Mouse (Mus musculus) heart, postnatal 36 days (tissue): ENCODE results near the gene Clec1b. TPM values are rescaled to one million over a fixed set of nuclear protein-coding genes. Genes with fewer than 3 reads are reported as not detected.

ENCODE experiments used
- DNase-seq, 2 experiments: peaks; one replicate each; pipeline ENCODE4 v3.0.0; 2021 to 2022
- intact Hi-C: fragments of 180-260 bp; cut with DNase I; formaldehyde crosslinking; loops from one replicate; pipeline ENCODE4 v1.15.1; 2025
- total RNA-seq, 2 experiments: library from RNA; stranded (reverse); gene quantifications; 2 replicates each; pipeline ENCODE4 v1.2.3; 2021

Gene Clec1b
- 1 to 10 TPM; 1.5 to 1.7 TPM for total RNA-seq

DNA sequence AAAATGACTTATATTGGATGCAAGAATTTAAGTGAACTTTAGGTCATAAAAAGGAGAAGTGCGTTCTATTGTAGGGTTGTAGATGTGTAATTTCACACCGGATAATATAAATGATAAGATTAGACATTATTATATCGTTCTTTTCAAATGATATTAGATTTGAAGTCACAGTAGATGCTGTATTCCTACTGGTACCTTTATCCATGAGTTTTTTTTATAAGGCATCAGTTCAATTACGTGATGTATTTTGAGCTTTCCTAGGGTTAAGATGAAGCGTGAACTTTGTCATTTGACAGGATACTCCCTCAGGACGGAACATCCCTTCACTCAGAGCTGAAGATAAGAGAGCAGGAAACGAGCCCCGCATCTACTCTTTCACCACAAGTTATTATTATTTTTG is at the start of gene Clec1b:
Gene Clec1b, plus strand, starts transcription at position 301 of the 400 bp plus-strand sequence.
- intact Hi-C loops = no loop called here
- DNase-seq = no peak

- intact Hi-C loops = no loop called here
- no peak for DNase-seq
Observed at GRCm38 (mm10) chr6:129349524-129350352, 47.4 kb upstream of the Clec1b start.

GRCm38 (mm10) chr6:129351091-129351490 is 46.0 kb upstream of the Clec1b start:
- intact Hi-C loops = no loop called here
- no peak for DNase-seq

GRCm38 (mm10) chr6:129355774-129356173 is 41.3 kb upstream of the Clec1b start:
- no peak for DNase-seq
- intact Hi-C loops = no loop called here

DNA sequence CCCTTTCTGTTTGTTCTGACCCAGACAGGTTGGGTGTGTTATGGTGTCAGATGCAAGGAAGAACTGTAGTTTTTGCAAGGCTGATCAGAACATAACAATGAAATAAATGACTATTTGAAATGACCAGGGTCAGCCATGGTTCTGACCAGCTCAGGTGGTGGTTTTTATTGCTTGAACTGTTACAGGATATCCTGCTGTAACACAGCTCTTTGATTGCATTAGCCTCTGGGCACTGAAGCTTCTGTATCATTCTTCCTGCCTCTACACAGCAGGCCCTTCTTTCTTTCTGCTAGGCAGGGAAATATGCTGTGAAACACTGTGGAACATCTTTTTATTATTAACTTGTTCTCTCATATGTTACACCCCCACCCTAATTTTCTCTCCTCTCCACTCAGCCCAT is 40.7 kb upstream of the Clec1b start:
- intact Hi-C loops = no loop called here
- DNase-seq = no peak

DNA sequence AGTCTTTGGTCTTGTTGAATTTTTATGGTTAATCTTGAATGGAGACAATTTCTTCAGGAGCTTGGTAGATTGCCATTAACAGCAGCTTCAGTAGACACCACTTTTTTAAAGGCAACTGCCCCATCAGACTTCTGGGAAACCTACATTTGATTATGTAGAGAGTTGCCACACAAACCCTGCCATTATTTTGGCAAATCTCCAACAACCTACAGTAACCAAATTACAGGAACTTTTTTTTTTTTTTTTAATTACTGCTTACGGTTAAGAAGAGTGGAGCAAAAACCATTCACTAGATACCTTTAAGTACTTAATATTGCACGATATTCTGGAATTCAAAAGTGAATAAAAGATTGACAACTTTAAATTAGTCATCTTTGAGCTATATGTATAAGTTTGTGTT is 37.6 kb upstream of the Clec1b start:
- DNase-seq = no peak
- intact Hi-C loops = no loop called here

DNA sequence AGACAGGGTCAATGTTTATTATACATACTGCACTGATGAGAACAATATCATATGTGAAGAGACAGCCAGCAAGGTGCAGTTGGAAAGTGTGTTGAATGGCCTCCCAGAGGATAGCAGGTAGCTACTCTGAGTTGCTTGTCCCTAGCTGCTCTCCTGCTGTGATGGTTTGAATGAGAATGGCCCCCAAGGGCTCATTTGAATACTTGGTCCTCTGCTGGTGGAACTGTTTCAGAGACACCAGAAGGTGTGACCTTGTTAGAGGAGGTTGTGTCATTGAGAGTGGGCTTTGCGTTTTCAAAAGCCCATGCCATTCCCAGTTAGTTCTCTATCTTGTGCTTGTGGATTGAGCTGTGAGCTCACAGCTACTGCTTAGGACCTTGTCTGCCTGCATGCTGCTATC is 33.2 kb upstream of the Clec1b start:
- DNase-seq = no peak
- intact Hi-C loops = loop anchor here (2.0 kb wide), 1 partner anchor 31 kb away; no protein-coding TSS in a partner anchor

DNA sequence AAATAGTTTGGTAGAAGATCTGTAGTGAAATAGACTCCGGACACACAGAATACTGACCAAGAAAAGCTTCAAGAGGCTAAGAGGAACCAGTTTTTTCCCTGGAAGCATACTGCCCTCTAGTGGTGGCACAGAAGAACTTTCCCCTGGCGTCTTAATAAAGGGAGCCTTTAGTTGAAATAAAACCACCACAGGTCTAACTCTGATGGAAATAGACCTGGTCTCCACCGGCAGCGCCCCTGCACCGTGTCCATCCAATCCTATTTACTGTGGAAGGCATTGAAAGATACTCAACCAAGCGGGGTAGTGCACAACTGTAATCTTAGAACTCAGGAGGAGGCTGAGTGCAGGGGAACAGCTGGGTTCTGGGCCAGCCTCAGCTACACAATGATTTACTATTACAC is 31.1 kb upstream of the Clec1b start:
- intact Hi-C loops = loop anchor here (1.0 to 5.0 kb wide), 4 partner anchors 33 to 515 kb away; no protein-coding TSS in a partner anchor
- DNase-seq = peak; percentile 34 to 40

DNA sequence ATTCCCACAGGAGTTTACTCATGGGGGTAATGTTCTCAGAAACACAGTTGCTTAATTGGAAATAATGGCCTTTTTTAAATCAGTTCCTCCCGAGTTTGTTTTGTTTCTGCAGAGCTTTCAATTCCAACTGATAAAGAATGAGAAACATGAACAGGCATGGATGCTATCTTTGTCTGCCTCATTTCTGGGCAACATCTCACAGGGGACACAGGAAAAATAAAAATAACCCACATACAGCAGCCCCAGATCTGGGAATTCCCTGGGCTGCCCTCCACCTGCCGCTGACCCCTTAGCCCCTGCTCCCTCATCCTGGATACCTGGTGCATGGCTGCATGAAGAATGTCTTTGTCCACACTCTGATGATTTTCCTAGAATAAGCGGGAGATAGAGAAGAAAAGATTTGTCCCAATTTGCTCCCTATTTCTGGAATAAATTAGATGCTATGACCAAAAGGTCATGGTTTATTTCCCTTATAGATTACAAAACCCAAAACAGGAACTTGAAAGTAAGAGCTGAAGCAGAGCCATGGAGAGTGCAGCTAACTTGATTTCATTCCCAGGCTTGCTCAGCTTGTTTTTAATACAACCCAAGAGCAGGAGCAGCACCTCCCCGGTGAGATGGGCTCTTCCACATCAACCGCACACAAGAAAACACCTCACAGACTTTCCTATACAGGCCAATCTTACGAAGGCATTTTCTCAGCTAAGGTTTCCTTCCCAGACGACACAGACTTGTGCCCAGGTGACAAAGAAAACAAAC is 27.5 kb upstream of the Clec1b start:
- no peak for DNase-seq
- intact Hi-C loops = loop anchor here (5.0 kb wide), 1 partner anchor 277 kb away; no protein-coding TSS in a partner anchor

- no peak for DNase-seq
- intact Hi-C loops = no loop called here
Observed at GRCm38 (mm10) chr6:129374937-129375471, 22.1 kb upstream of the Clec1b start.

- no peak for DNase-seq
- intact Hi-C loops = no loop called here
Observed at GRCm38 (mm10) chr6:129380454-129380853, 16.6 kb upstream of the Clec1b start.

DNA sequence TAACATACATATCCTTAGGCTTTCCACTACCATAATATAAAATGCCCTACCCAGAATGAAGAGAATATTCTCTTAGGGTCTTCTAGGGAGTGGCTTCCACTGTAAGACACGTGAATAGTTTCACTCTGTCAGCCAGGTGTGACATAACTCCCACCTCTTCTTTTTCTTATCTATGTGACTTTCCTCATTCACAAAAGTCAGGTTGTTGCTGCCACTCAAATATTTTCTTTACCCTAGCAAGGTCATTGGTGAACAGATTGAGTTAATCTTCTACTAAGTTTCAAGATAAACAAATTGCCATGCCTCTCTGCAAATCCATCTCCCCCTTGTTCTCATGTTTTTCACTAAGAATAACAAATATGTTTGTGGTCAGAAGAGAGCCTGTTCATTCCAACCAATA is 15.4 kb upstream of the Clec1b start:
- intact Hi-C loops = no loop called here
- DNase-seq = no peak

DNA sequence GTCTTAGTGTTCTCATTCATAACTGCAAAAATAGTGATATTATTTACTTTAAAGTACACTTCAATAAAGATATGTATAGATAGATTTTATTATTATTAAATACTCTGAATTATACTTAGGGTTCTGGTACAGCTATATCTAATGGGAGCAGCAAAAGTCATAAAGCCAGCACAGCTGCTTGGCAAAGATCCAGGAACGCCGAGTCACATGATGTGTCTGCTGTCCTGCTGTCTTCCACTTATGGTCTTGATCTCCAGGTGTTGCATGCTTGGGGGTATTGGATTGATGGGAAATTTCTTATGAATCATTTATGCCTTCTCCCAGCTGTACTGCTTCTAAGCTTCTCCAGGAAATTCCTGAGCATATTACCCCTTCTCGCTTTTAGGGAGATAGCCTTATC is 13.6 kb upstream of the Clec1b start:
- intact Hi-C loops = no loop called here
- no peak for DNase-seq

DNA sequence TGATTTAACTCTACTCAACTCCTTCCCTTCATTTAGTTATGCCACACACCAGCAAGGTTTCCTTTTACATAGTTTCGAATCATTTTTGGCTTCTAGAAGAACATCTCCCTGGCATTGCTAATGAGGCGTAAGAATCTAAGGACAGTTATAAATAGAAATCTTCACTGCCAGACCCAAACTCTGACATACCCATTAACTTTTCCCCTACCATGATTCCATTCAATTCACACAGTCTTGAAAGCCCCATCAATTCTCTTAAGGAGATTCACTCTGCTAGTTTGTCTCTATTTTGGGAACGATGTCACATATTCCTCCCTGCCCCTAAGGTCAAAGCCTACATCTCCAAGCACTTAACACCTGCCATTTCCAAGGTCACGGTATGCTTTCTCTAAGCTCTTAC is 12.1 kb upstream of the Clec1b start:
- intact Hi-C loops = no loop called here

DNA sequence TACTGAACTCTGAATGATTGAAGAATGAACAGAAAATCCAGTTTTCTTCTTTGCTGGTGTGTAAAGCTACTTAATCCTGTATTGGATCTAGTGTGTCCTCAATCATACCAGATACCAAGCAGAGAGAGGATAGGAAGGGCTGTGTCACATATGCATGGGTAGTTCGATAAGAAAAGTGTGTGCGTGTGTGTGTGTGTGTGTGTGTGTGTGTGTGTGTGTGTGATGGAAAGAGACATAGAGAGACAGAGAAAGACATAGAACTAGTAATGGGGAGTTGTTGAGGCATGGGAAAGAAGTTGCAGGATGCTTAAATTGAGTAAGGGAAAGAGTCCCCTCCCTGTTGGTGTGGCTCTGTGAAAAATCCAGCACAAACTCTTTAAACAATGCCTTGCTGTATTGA is 11.3 kb upstream of the Clec1b start, which contains the start of gene Clec12b:
Gene Clec12b, minus strand, starts transcription at position 101 of the 400 bp plus-strand sequence.
- intact Hi-C loops = no loop called here
- no peak for DNase-seq

More for the DNA sequence above, 12.1 kb upstream of the Clec1b start:
- DNase-seq = no peak

- intact Hi-C loops = loop anchor here (1.0 kb wide), 3 partner anchors 83 to 166 kb away; no protein-coding TSS in a partner anchor
- no peak for DNase-seq
Observed at GRCm38 (mm10) chr6:129393087-129393720, 3.9 kb upstream of the Clec1b start.

DNA sequence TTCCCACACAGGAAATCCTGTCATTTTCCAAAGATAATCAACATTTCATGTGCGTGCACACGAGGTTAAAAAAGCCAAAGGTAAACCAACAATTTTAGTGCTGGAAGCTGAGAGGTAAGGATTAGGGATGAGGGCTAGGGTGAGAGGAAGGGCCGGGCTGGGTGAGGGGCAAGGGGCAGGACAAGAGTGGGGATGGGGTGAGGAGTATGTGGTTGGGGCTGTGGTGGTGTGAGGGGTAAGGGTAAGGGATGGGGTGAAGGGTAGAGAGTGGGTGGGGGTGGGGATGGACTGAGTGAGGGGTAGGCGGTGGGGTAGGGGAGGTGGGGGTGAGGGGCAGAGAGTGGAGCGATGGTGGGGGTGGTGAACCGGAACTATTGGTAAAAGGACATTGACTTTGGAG is 3.4 kb upstream of the Clec1b start:
- intact Hi-C loops = loop anchor here (1.0 kb wide), 3 partner anchors 83 to 166 kb away; no protein-coding TSS in a partner anchor
- DNase-seq = no peak

GRCm38 (mm10) chr6:129399945-129400344 is 2.8 kb downstream of the Clec1b start:
- intact Hi-C loops = no loop called here
- peak; percentile 25 to 41 for DNase-seq

DNA sequence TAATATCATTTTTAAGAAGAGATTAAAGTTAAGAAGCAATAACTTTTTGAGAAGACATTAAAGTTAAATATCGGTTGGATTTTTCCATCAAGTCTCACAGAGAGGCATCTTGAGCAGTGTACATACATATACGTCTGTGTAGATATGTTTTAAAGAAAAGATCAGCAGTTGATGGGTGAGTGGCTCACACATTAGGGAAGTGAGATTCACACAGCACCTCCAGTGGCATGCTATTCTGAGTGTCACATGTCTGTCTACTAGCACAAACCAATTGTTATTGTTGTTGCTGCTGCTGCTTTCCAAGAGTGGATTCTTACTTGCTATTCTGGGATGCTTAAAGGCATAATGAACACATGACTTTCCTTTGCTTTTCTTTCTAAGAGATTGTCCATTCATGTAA is 5.3 kb downstream of the Clec1b start:
- DNase-seq = no peak
- intact Hi-C loops = no loop called here

- intact Hi-C loops = no loop called here
- DNase-seq = no peak
Observed at GRCm38 (mm10) chr6:129403391-129403790, 6.3 kb downstream of the Clec1b start.

- intact Hi-C loops = no loop called here
- DNase-seq = no peak
Observed at GRCm38 (mm10) chr6:129405999-129406398, 8.9 kb downstream of the Clec1b start.
